Mouse (Mus musculus) cortical plate, adult 2 months (tissue): ENCODE data around the gene Mtg1.

ENCODE experiments used
- CTCF ChIP-seq: fragments of 200-500 bp; IDR thresholded peaks from 2 replicates; pipeline ENCODE4 v1.5.1; 2011; ENCODE audit warnings: mild to moderate bottlenecking, control low read depth, low read length; ENCODE audit not compliant: insufficient read depth; ENCODE audit errors: extremely low read depth
- POLR2A ChIP-seq: fragments of 200-500 bp; IDR thresholded peaks from 2 replicates; pipeline ENCODE4 v1.6.1; 2011; ENCODE audit warnings: mild to moderate bottlenecking, low read length, control low read depth; ENCODE audit not compliant: insufficient read depth; ENCODE audit errors: extremely low read depth

GRCm38 (mm10) chr7:140126022-140126350 is 11.4 kb upstream of the Mtg1 start:
- TF ChIP-seq CTCF (no peak), POLR2A (no peak)
